Mouse (Mus musculus) olfactory bulb, adult 2 months (tissue): ENCODE results near the gene Lingo2. TPM values are rescaled to one million over a fixed set of nuclear protein-coding genes. Genes with fewer than 3 reads are reported as not detected.

Source experiments
- H3K27ac ChIP-seq: fragments of 200-500 bp; 2 replicates; pipeline ENCODE4 v1.5.1; 2012; ENCODE audit warnings: low read depth, low read length; ENCODE audit not compliant: insufficient read depth
- H3K4me1 ChIP-seq: fragments of 200-500 bp; 2 replicates; pipeline ENCODE4 v1.6.1; 2012; ENCODE audit warnings: low read length; ENCODE audit not compliant: control insufficient read depth, insufficient read depth
- H3K4me3 ChIP-seq: fragments of 200-500 bp; 2 replicates; pipeline ENCODE4 v1.5.1; 2012; ENCODE audit warnings: mild to moderate bottlenecking, low read depth, low read length, moderate library complexity; ENCODE audit not compliant: insufficient read depth
- CTCF ChIP-seq: fragments of 200-500 bp; IDR thresholded peaks from 2 replicates; pipeline ENCODE4 v1.5.1; 2012; ENCODE audit warnings: low read depth, mild to moderate bottlenecking, low read length, moderate library complexity; ENCODE audit not compliant: insufficient read depth
- POLR2A ChIP-seq: fragments of 200-500 bp; IDR thresholded peaks from 2 replicates; pipeline ENCODE4 v1.6.1; 2012; ENCODE audit warnings: mild to moderate bottlenecking, low read depth, low read length, moderate library complexity; ENCODE audit not compliant: insufficient read depth
- WGBS: fragments of 180-500 bp; shearing (Covaris S2); methylation state at CpG from one replicate; pipeline ENCODE4 v1.1.7; 2018; 5-methylcytosine and 5-hydroxymethylcytosine counted together
- polyA plus RNA-seq: library from polyadenylated mRNA; stranded (reverse); fragments of >200 nt; gene quantifications from 2 replicates; pipeline ENCODE4 v1.2.4, GENCODE M21; 2012; ENCODE audit warnings: low replicate concordance; ENCODE audit not compliant: missing spikeins, insufficient read depth, insufficient read length

The Lingo2 gene
- polyA plus RNA-seq, 1 experiment = not detected

- no peak overlapping the region for H3K4me3 ChIP-seq
- H3K4me1 ChIP-seq = peaks cover 2% of the 10 kb centered on the region
- 35% methylated on average over 3 of the region's 3 CpGs for WGBS
- TF ChIP-seq POLR2A (no peak), CTCF (no peak)
- H3K27ac ChIP-seq = no peak overlapping the region
Measured at GRCm38 (mm10) chr4:36040361-36040760, 911.2 kb downstream of the Lingo2 start.

- TF ChIP-seq POLR2A (no peak), CTCF (no peak)
- 95% methylated on average over 2 of the region's 2 CpGs for WGBS
- Histone ChIP-seq H3K4me1 (peaks cover 2% of the 10 kb centered on the region), H3K4me3 (no peak overlapping the region), H3K27ac (no peak overlapping the region)
Measured at GRCm38 (mm10) chr4:36038742-36039141, 912.8 kb downstream of the Lingo2 start.

- no peak overlapping the region for H3K27ac ChIP-seq
- H3K4me1 ChIP-seq = no peaks in the 10 kb centered on the region
- 92% methylated on average over 5 of the region's 5 CpGs for WGBS
- TF ChIP-seq POLR2A (no peak), CTCF (no peak)
- H3K4me3 ChIP-seq = no peak overlapping the region
Measured at GRCm38 (mm10) chr4:36032039-36032438, 919.5 kb downstream of the Lingo2 start.

- Histone ChIP-seq H3K4me3 (no peak overlapping the region), H3K27ac (no peak overlapping the region), H3K4me1 (no peaks in the 10 kb centered on the region)
- TF ChIP-seq CTCF (no peak), POLR2A (no peak)
- 83% methylated on average over 4 of the region's 4 CpGs for WGBS
Measured at GRCm38 (mm10) chr4:36014181-36014580, 937.4 kb downstream of the Lingo2 start.

- Histone ChIP-seq H3K4me3 (no peak overlapping the region), H3K4me1 (no peaks in the 10 kb centered on the region), H3K27ac (no peak overlapping the region)
- WGBS = 86% methylated on average over 2 of the region's 2 CpGs
- no peak for TF ChIP-seq CTCF
- no peak for TF ChIP-seq POLR2A
Measured at GRCm38 (mm10) chr4:35992005-35992763, 959.4 kb downstream of the Lingo2 start.

GRCm38 (mm10) chr4:35986012-35986411, 965.5 kb downstream of the Lingo2 start:
- WGBS = 78% methylated on average over 6 of the region's 6 CpGs
- TF ChIP-seq CTCF (no peak), POLR2A (no peak)
- Histone ChIP-seq H3K4me3 (no peak overlapping the region), H3K27ac (no peak overlapping the region), H3K4me1 (no peaks in the 10 kb centered on the region)

- Histone ChIP-seq H3K4me3 (no peak overlapping the region), H3K4me1 (no peaks in the 10 kb centered on the region), H3K27ac (no peak overlapping the region)
- 58% methylated on average over 4 of the region's 4 CpGs for WGBS
- TF ChIP-seq POLR2A = no peak
- TF ChIP-seq CTCF = no peak
Measured at GRCm38 (mm10) chr4:35963532-35963931, 988.0 kb downstream of the Lingo2 start.

GRCm38 (mm10) chr4:35951894-35952293, 999.7 kb downstream of the Lingo2 start:
- Histone ChIP-seq H3K4me3 (no peak overlapping the region), H3K27ac (no peak overlapping the region), H3K4me1 (no peaks in the 10 kb centered on the region)
- TF ChIP-seq CTCF (no peak), POLR2A (no peak)

GRCm38 (mm10) chr4:35951251-35951650, 1000.3 kb downstream of the Lingo2 start:
- TF ChIP-seq POLR2A (no peak), CTCF (no peak)

More at GRCm38 (mm10) chr4:35951251-35951650, 1000.3 kb downstream of the Lingo2 start:
- no peak overlapping the region for H3K27ac ChIP-seq
- WGBS = 88% methylated on average over 3 of the region's 3 CpGs
- no peak overlapping the region for H3K4me3 ChIP-seq
- no peaks in the 10 kb centered on the region for H3K4me1 ChIP-seq
